Mouse (Mus musculus) embryonic facial prominence, embryonic 14.5 days (tissue): ENCODE measurements around the gene Grik3. TPM values are rescaled to one million over a fixed set of nuclear protein-coding genes. Genes with fewer than 3 reads are reported as not detected.

Source experiments
- ATAC-seq: fragments of 200-750 bp; cut with Nextera tagmentation; 2 replicates; pipeline ENCODE4 v1.8.0; 2017; ENCODE audit warnings: low read depth, moderate number of reproducible peaks, moderate TSS enrichment
- DNase-seq: peaks from one replicate; pipeline ENCODE4 v3.0.0-alpha.2; 2015; ENCODE audit warnings: low spot score
- H3K27ac ChIP-seq: fragments of 300-500 bp; sonication (generic); replicated peaks from 2 replicates; pipeline ENCODE4 v1.5.1; 2014; ENCODE audit warnings: low read depth, mild to moderate bottlenecking, low read length, moderate library complexity
- H3K27me3 ChIP-seq: fragments of 300-500 bp; sonication (generic); replicated peaks from 2 replicates; pipeline ENCODE4 v1.6.1; 2014; ENCODE audit warnings: low read length; ENCODE audit not compliant: control insufficient read depth, insufficient read depth
- H3K36me3 ChIP-seq: fragments of 300-500 bp; sonication (generic); 2 replicates; pipeline ENCODE4 v1.6.1; 2014; ENCODE audit warnings: low read length, mixed read lengths; ENCODE audit not compliant: control insufficient read depth, insufficient read depth
- H3K4me1 ChIP-seq: fragments of 300-500 bp; sonication (generic); 2 replicates; pipeline ENCODE4 v1.6.1; 2014; ENCODE audit warnings: antibody characterized with exemption, low read length; ENCODE audit not compliant: control insufficient read depth, insufficient read depth
- H3K4me2 ChIP-seq: fragments of 300-500 bp; sonication (generic); 2 replicates; pipeline ENCODE4 v1.6.1; 2014; ENCODE audit warnings: low read depth, mild to moderate bottlenecking, low read length, moderate library complexity, mixed read lengths
- H3K4me3 ChIP-seq: fragments of 300-500 bp; sonication (generic); 2 replicates; pipeline ENCODE4 v1.5.1; 2014; ENCODE audit warnings: low read depth, mild to moderate bottlenecking, low read length
- H3K9ac ChIP-seq: fragments of 300-500 bp; sonication (generic); 2 replicates; pipeline ENCODE4 v1.6.1; 2014; ENCODE audit warnings: low read depth, mild to moderate bottlenecking, low read length, moderate library complexity, mixed read lengths
- H3K9me3 ChIP-seq: fragments of 300-500 bp; sonication (generic); 2 replicates; pipeline ENCODE4 v1.6.1; 2016; ENCODE audit warnings: low read length; ENCODE audit not compliant: control insufficient read depth
- WGBS: fragments of 180-500 bp; shearing (Covaris S2); extraction: QIAGEN DNeasy Blood & Tissue Kit; methylation state at CpG from one replicate; pipeline ENCODE4 v1.1.7; 2014; 5-methylcytosine and 5-hydroxymethylcytosine counted together
- polyA plus RNA-seq: library from polyadenylated mRNA; unstranded; fragments of >200 nt; fragmentation: Nextera tagmentation; extraction: Ambion mirVana; gene quantifications from 2 replicates; pipeline ENCODE4 v1.2.1, GENCODE M21; 2014

Gene Grik3
- polyA plus RNA-seq, 1 experiment from 2014 or later: 0.39 TPM

DNA sequence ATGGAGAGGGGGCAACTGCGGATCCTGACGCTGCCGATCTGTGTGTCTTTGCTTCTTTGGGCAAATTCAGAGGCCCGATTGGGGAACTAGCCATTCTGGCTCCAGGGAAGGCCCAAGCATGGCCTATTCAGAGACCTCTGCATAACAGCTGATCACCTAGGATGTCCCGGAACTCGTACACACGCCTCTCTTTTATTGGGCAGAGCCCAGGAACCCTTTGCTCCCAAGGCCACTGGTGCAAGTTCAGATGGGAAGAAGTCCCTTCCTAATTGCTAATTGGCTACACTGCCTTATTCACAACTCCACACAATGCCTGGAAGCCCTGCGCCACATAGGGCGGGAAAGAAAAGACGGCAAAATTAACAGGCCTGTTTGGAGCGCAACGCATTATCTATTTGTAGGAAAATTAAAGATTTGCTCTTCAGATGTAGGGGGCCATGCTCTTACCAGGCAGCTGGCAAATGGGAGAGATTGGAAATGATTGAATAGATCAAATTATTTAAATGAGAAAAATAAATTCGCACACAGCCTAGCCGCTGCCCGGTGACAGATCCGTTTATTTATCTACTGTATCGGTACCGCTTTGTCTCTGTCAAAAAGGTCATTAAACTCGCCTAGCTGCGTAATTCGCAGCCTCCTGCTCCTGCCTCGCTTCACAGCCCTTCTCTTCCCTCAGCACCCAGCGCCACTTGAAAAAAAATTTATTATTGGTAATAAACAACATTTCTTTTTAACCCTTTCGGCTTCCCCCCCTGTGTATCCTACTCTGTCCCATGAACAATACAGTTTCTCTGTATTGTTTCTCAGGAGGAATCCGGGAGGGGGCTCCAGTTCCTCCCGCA is 1.5 kb upstream of the Grik3 start:
- DNase-seq (no peak), ATAC-seq (no peak)
- Histone ChIP-seq H3K9ac (no peak overlapping the region), H3K4me1 (peaks cover 7% of the 10 kb centered on the region; the same call in 1 of the 2 replicates), H3K36me3 (no peaks in the 10 kb centered on the region), H3K27me3 (peaks cover 100% of the 10 kb centered on the region), H3K4me3 (peak overlapping the region; percentile 43; the same call in 1 of the 2 replicates), H3K9me3 (no peaks in the 10 kb centered on the region), H3K4me2 (peak overlapping the region; percentile 71; the same call in 1 of the 2 replicates), H3K27ac (no peak overlapping the region)
- 4% methylated on average over 26 of the region's 26 CpGs for WGBS

DNA sequence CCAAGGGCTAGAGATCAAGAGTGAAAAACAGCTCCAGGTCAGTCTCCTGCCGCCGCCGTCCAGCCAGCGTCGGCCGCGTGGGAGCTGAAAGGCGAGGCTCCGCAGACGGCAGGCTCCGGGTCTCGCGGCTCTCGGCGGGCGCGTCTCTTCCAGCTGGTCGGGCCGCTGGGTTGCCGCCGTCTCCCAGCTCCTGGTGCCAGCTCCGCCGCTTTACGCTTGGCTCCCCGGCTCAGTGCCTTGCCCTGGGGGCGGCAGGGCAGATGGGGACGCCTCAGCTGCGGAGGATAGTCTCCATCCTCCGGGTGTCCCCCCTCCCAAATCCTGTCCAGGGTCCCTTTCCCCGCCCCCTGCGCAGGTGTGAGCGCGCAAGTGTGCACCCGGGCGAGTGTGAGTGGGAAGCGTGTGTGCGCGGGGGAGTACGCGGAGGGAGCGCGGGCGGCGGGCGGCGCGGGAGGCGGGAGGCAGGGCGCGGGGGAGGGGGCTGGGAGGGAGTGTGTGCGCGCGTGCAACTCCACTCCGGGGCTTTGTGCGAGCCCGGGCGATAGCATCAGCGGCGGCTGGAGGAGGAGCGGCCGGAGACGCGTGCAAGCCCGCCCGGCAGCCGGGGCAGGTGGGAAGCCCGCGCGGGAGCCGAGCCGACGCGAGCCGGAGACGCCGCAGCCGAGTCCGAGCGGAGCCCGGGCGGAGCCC is 454 bp upstream of the Grik3 start:
- Histone ChIP-seq H3K27ac (no peak overlapping the region), H3K4me3 (peak overlapping the region; percentile 43), H3K4me1 (peaks cover 7% of the 10 kb centered on the region; the same call in 1 of the 2 replicates), H3K9ac (peak overlapping the region; percentile 45; the same call in 1 of the 2 replicates), H3K27me3 (peaks cover 100% of the 10 kb centered on the region), H3K9me3 (no peaks in the 10 kb centered on the region), H3K36me3 (no peaks in the 10 kb centered on the region), H3K4me2 (peak overlapping the region; percentile 71)
- peak; percentile 83 for ATAC-seq
- DNase-seq: peak; percentile 80
- WGBS: 1% methylated on average over 22 of the region's 81 CpGs

GRCm38 (mm10) chr4:125491505-125492121 is 1.1 kb downstream of the Grik3 start:
- Histone ChIP-seq H3K9ac (no peak overlapping the region; the same call in 1 of the 2 replicates), H3K36me3 (no peaks in the 10 kb centered on the region), H3K27ac (no peak overlapping the region), H3K4me3 (peak overlapping the region; percentile 43), H3K27me3 (peaks cover 100% of the 10 kb centered on the region), H3K4me1 (peaks cover 7% of the 10 kb centered on the region; the same call in 1 of the 2 replicates), H3K4me2 (peak overlapping the region; percentile 71), H3K9me3 (no peaks in the 10 kb centered on the region)
- ATAC-seq (no peak), DNase-seq (no peak)
- WGBS: 1% methylated on average over 38 of the region's 42 CpGs

- H3K4me3 ChIP-seq: peak overlapping the region; percentile 43; the same call in 1 of the 2 replicates
Observed at GRCm38 (mm10) chr4:125492122-125492505, 1.6 kb downstream of the Grik3 start.

DNA sequence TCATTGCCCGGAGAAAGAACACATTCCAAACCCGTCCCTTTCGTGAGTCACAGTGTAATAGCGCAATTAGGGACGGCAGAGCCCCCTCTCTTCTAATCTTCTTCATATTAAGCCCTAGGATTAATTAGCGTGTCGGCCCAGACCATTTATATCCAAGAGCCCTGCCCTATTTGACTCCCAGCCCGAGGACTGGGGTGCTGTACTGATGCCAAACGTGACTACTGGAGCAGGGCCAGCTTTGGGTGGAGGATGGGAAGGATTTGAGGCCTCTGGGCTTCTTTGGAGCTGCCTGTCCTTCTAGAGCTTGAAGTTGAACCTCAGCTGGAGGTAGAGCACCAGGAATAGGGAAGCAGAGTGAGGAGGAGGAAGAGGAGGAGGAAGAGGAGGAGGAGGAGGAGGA is 2.2 kb downstream of the Grik3 start:
- Histone ChIP-seq H3K36me3 (no peaks in the 10 kb centered on the region), H3K4me2 (no peak overlapping the region), H3K9me3 (no peaks in the 10 kb centered on the region), H3K9ac (no peak overlapping the region), H3K27me3 (peaks cover 100% of the 10 kb centered on the region), H3K4me3 (no peak overlapping the region; the same call in 1 of the 2 replicates), H3K4me1 (peaks cover 7% of the 10 kb centered on the region; the same call in 1 of the 2 replicates), H3K27ac (no peak overlapping the region)
- DNase-seq: no peak
- ATAC-seq: no peak
- 15% methylated on average over 9 of the region's 9 CpGs for WGBS

More at GRCm38 (mm10) chr4:125492122-125492505, 1.6 kb downstream of the Grik3 start:
- H3K9ac ChIP-seq: no peak overlapping the region
- ATAC-seq (no peak), DNase-seq (no peak)
- WGBS: 15% methylated on average over 9 of the region's 9 CpGs
- peak overlapping the region; percentile 71 for H3K4me2 ChIP-seq
- no peaks in the 10 kb centered on the region for H3K36me3 ChIP-seq
- H3K27ac ChIP-seq: no peak overlapping the region
- H3K4me1 ChIP-seq: peaks cover 7% of the 10 kb centered on the region; the same call in 1 of the 2 replicates
- peaks cover 100% of the 10 kb centered on the region for H3K27me3 ChIP-seq
- H3K9me3 ChIP-seq: no peaks in the 10 kb centered on the region

DNA sequence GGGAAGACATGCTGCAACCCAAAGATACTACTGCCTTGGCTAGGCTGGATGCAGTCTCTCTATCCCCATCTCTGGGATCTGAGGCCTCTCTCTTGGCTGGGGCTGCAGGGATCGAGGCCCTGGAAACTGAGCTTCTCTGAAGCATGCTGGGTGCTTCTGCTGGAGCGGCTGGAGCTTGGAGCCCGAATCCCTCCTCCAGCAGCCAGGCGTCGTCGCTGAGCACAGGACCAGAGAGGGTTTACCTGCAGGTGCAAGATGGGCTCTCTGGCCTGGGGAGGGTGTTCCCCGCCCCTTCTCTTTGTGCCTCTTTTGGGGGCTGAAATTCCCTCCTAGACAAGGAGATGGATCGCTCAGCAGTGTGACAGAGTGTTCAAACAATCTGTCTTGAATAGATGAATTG is 2.6 kb downstream of the Grik3 start:
- H3K4me1 ChIP-seq: peaks cover 7% of the 10 kb centered on the region; the same call in 1 of the 2 replicates
- ATAC-seq: no peak
- no peak for DNase-seq
- H3K9me3 ChIP-seq: no peaks in the 10 kb centered on the region
- H3K36me3 ChIP-seq: no peaks in the 10 kb centered on the region
- H3K9ac ChIP-seq: no peak overlapping the region
- WGBS: 9% methylated on average over 7 of the region's 8 CpGs
- no peak overlapping the region for H3K4me2 ChIP-seq
- no peak overlapping the region for H3K4me3 ChIP-seq
- peaks cover 100% of the 10 kb centered on the region for H3K27me3 ChIP-seq
- no peak overlapping the region for H3K27ac ChIP-seq

GRCm38 (mm10) chr4:125495477-125495876 is 5.0 kb downstream of the Grik3 start:
- H3K4me2 ChIP-seq: no peak overlapping the region
- no peak overlapping the region for H3K27ac ChIP-seq
- 38% methylated on average over 8 of the region's 8 CpGs for WGBS
- H3K9ac ChIP-seq: no peak overlapping the region
- H3K4me3 ChIP-seq: no peak overlapping the region
- H3K4me1 ChIP-seq: peaks cover 7% of the 10 kb centered on the region; the same call in 1 of the 2 replicates
- DNase-seq (no peak), ATAC-seq (no peak)
- H3K27me3 ChIP-seq: peaks cover 92% of the 10 kb centered on the region
- H3K36me3 ChIP-seq: no peaks in the 10 kb centered on the region
- no peaks in the 10 kb centered on the region for H3K9me3 ChIP-seq

DNA sequence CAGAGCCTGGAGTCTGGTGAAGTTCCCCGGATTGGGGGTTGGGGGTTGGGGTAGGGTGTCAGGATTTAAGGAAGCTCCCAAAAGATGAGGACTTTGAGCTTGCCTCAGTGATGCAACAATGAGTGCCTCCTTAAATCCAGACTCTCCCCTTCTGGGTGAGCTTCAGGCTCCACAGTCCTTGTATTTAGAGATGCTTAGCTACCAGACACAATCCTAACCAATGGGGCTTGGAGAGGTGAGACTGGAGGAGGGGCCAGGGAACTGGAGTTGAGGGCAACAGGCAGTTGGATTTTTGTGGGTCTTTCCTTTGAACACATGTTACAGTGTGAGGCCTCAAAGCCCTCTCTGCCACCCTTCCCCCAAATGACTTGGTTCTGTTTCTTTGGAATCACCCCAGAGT is 6.5 kb downstream of the Grik3 start:
- no peak overlapping the region for H3K27ac ChIP-seq
- no peak for DNase-seq

More for the DNA sequence above, 6.5 kb downstream of the Grik3 start:
- no peak overlapping the region for H3K9ac ChIP-seq
- no peak overlapping the region for H3K4me2 ChIP-seq
- no peaks in the 10 kb centered on the region for H3K36me3 ChIP-seq
- H3K4me3 ChIP-seq: no peak overlapping the region
- 0% methylated on average over 1 of the region's 1 CpGs for WGBS
- H3K4me1 ChIP-seq: no peaks in the 10 kb centered on the region
- ATAC-seq: no peak
- H3K27me3 ChIP-seq: peaks cover 77% of the 10 kb centered on the region
- H3K9me3 ChIP-seq: no peaks in the 10 kb centered on the region
